Mouse (Mus musculus) olfactory bulb, adult 2 months (tissue): Measurements from ENCODE around the gene Palm3.

Source experiments
- CTCF ChIP-seq: fragments of 200-500 bp; IDR thresholded peaks from 2 replicates; pipeline ENCODE4 v1.5.1; 2012; ENCODE audit warnings: low read depth, mild to moderate bottlenecking, low read length, moderate library complexity; ENCODE audit not compliant: insufficient read depth
- POLR2A ChIP-seq: fragments of 200-500 bp; IDR thresholded peaks from 2 replicates; pipeline ENCODE4 v1.6.1; 2012; ENCODE audit warnings: mild to moderate bottlenecking, low read depth, low read length, moderate library complexity; ENCODE audit not compliant: insufficient read depth

- TF ChIP-seq CTCF (no peak), POLR2A (no peak)
These were observed 41.0 kb upstream of the Palm3 start for GRCm38 (mm10) chr8:83980250-83980649.
